Mouse (Mus musculus) lung, postnatal 10 days (tissue): ENCODE results near the gene Rae1.
A peak's percentile ranks its signal among the peaks of the same experiment; 100 is the strongest.

ENCODE experiments used
- DNase-seq: peaks from one replicate; pipeline ENCODE4 v3.0.0; 2021

Gene Rae1

GRCm38 (mm10) chr2:172999630-173000284, at the start of gene Rae1:
TSS of gene Rae1 (plus strand) at chr2:173000117.
- peak; percentile 98 for DNase-seq

DNA sequence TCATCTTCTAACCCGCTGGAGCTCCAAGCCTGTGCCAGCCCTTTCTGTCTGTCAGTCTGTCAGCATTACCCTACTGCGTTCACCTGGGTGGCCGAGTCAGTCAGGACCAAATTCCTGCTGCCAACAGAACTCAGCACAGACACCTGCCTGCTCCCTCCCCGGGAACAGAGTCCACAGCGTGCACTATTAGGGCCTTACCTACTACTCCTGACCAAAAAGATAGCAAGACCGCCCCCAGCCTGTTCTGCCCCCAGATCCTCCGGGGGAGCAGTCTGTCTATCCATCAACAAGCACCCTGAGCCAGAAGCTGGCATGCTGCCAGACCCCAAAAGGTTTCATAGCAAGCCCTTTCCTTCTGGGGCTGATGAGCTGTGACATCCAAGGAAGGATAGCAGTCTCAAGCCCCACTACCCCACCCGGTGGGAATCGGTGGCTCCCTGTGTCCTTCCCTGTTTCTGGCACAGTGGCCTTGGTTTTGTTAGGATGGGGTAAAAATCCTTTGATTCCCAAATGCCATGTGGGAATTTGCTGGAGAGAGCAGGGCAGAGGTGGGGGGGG, 49.7 kb upstream of the Rae1 start:
- peak; percentile 28 for DNase-seq

DNA sequence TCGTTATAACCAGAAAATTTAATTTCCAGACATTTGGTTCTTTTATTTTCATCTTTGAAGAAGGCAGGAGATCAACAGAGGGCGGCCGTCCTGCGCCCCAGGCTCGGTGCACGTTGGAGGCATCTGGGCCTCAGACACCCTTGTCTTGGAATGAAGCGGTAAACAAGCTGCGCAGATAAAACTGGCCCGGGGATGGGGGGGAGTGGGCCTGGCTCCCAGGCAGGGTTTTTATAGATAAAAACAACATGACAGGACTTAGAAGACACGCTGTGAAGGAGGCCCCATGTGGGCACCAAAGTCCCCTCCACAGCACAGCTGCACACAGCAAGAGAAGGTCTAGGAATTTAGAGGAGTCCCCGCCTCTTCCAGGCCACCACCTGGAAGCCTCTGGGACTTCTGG, 49.2 kb upstream of the Rae1 start:
- DNase-seq = no peak

DNA sequence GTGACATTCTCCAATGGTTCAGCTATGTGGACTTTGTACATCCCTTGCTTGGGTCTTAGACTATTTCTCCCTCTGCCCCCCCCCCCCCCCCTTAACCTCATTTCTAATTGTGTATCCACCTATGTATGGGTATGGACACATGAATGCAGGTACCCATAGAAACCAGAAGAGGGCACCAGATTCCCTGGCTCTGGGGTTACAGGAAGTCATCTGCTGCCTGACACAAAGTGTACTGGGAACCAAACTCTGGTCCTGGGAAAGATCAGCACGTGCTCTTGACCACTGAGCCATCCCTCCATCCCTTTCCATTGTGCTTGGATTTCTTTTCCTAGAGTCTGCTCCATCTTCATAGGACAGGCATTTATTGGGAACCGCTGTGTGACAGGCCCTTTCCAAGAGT, 47.9 kb upstream of the Rae1 start:
- DNase-seq = no peak

GRCm38 (mm10) chr2:172958579-172958978, 41.3 kb upstream of the Rae1 start:
- DNase-seq = no peak

DNA sequence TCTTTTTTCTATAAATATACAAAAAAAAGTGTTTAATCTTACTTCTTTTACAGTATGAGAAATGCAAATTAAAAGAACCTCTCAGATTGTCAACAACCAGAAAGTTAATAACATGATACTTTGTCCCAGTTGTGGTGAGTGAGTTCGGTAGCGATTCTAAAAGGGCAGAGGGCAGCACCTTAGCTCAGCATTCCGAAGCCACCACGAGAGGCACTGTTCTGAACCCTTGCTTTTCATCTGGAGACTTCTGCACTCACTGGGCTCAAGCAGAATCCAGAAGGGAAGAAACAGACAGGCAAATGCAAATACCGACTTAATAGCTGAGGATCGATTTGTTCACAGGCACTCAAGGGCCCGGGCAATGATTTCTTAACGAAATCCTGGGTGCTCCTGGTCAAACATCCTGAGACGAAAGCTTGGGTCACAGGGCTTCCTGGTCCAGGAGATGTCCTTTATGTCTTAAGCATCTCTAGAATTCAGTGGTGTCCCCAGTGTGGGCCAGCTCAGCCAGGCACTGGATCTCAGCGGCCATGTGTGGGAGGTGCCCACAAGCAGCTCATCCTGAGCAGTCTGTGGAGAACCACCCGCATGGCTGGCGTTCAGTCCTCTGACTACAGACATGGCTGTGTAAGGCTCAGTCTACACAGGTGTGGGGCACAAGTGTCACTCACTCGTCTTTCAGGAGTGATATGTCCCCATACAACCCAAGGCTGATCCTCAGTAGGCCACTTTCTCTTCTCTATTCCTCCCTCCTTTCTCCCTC, 40.7 kb upstream of the Rae1 start:
- no peak for DNase-seq

DNA sequence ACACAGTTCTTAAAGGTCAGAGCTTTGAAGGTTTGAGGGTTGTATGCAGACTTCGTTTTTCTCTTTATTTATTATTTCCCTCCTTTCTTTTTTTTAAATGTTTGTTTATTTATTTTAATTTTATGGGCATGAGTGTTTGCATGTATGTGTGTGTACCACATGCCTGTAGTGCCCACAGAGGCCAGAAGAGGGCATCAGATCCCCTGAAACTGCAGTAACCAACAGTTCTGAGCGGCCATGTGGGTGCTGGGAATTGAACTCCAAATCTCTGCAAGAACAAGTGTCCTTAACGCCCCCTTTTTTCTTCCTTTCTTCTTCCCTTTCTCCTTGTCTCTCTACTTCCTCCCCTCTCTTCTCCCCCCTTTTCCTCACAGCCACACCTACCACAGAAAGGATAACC, 39.6 kb upstream of the Rae1 start:
- no peak for DNase-seq

DNA sequence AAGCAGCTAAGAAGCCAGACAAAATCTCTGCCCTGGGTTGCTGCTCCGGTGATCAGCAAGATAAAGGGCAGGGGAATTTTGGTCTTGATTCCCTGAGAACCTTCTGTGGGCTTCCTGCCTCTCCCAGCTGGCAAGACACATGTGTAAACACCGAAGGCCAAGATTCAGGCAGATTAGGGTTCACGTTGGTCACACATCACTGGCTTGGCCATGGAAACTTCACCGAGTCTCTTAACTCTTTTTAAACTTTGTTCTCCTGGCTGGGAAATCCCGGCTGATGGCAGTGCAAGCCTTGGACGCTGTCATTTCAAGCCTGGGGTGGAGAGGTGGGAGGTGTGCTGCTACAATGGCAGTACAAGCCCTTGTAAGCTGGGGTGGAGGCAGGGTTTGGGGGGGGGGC, 38.7 kb upstream of the Rae1 start:
- no peak for DNase-seq

DNA sequence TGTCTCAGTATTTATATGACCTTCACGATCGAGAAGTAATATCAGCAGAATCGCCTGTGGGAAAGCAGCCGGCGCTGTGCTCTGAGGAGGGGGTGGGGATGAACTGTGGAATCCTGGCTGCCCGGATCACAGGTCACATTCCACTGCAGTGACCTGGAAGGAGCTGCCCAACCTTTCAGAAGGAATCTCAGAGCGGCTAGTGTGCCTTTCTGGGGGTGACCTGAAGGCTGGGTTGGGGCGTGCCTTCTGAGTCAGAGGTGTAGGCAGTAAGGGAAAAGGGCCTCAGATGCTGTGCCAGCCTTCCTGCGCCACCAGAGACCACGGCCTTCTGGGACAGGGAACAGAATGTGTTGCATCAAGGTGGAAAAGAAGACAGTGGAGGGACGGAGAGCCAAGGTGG, 34.7 kb upstream of the Rae1 start:
- no peak for DNase-seq

- DNase-seq = no peak
Observed at GRCm38 (mm10) chr2:172966480-172966879, 33.4 kb upstream of the Rae1 start.

GRCm38 (mm10) chr2:172971865-172972264, 28.1 kb upstream of the Rae1 start:
- DNase-seq = no peak

DNA sequence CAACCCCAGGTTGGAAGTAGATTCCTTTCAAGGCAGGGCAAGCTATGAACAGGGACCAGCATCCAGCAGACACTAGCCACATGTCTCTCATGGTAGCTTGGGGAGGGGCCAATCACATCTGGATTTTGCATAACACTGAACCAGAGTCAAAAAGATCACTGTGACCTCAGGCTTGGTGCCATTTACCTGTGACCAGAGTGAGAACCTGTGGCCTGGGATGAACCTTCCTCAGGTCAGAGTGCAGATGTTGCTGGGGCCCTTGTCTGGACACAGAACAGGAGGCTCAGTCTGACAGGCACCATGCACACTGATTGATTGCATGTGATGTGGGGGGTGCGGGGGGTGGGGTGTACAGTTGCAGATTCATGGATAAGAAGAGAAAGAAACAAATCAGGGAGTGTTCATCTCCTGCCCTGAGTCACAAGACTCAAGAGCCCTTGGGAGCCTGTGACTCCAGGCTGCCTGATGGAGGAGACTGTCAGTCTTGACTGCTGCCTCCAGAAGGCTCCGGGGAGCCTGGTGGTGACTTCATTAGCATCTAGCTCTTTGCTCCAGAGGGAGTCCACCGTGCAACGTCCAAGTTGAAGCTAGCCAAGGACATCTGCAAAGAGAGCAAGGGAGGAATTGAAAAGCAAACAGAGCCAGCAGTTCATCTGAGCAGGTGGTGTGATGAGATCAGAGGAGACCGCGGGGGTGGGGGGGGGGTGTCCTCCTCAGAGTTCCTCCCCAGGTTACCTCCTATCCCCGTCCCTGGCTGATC, 25.9 kb upstream of the Rae1 start:
- DNase-seq = no peak

DNA sequence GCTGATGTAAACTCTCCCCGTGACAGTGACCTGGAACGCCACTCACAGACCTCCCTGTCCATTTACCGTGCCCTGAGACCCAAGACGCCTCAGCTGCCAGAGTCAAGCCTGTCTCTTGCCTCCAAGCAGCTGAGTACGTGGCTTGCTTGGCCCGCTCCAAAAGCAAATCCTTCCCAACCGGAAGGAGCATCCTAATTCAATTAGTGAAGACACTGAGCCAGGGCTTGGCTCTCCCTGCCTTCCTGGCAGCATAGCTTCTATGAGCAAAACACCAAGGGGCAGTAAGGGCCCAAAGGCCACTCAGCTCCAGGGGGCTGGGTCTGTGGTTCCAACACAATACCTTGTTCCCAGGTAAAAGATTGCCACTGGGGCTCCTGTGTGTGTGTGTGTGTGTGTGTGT, 25.2 kb upstream of the Rae1 start:
- no peak for DNase-seq

DNA sequence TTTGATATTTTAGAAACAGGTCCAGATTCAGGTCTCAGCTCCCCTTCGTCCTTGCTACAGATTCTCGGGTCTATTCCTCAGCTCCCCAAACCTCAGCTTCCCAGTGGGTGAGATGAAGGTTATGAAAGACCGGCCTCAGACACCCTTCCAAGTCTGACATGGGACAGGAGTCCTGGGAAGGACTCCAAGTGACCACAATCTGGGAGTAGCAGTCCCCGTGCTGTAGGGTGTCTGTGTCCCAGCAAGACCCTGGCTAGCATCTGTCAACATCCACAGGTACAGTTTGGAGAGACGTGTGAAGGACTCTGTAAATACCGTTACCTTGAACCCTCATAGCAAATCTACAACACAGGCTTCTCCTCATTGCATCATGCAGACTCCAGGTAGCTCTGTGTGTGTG, 24.8 kb upstream of the Rae1 start:
- no peak for DNase-seq

- DNase-seq = no peak
Observed at GRCm38 (mm10) chr2:172976661-172977238, 23.2 kb upstream of the Rae1 start.

GRCm38 (mm10) chr2:172977409-172978130, 22.3 kb upstream of the Rae1 start, which contains the start of gene Spo11:
TSS of gene Spo11 (plus strand) at chr2:172977700.
- DNase-seq = no peak

- no peak for DNase-seq
Observed at GRCm38 (mm10) chr2:172978131-172978633, 21.7 kb upstream of the Rae1 start.

- DNase-seq = no peak
Observed at GRCm38 (mm10) chr2:172979666-172980345, 20.1 kb upstream of the Rae1 start.

GRCm38 (mm10) chr2:172982776-172983561, 16.9 kb upstream of the Rae1 start:
- no peak for DNase-seq

DNA sequence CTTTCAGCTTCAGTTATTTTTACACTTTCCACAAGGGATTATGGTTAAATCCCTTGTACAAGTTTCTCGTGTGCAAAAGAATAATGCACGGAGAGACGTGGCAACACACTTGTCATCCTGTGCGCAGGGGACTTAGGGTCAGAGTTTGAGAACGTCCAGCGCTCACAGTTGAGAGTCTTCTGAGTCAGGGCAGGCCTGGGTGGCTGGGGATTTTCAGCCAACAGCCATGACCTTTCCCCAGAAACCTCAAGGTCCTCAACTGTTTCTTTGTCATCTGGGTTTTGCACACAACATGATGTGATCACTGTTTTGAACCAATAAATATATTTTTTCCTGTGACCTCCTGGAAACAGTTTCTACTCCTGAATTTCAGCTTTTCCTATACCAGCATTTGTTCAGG, 9.8 kb upstream of the Rae1 start:
- DNase-seq = no peak

DNA sequence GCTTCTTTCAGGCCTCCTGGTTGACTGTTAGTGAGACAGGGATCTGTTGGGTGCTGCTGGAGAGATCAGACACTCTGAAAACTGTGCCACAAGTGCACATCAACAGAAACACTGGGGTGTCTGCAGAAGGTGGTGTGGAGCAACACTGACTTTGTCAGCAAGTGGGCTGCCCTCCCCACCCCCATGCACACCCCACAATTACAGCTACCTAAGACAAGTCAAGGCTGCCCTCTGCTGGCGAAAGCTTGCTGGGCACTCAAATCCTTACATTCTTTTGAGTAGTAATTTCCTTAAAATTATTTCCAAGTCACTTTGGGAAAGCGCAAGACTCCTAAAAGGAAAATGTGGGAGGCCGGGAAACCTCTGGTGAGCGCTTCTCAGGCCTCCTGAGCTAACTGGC, 3.7 kb upstream of the Rae1 start:
- DNase-seq = peak; percentile 81
